Mouse (Mus musculus) kidney, embryonic 16.5 days (tissue): ENCODE data around the gene Nmt1. TPM values are rescaled to one million over a fixed set of nuclear protein-coding genes. Genes with fewer than 3 reads are reported as not detected.
A peak's percentile ranks its signal among the peaks of the same experiment; 100 is the strongest.

Experiments
- ATAC-seq: fragments of 200-750 bp; cut with Nextera tagmentation; 2 replicates; pipeline ENCODE4 v1.8.0; 2017; ENCODE audit warnings: moderate TSS enrichment; ENCODE audit not compliant: low FRiP score, low TSS enrichment
- H3K27ac ChIP-seq: fragments of 300-500 bp; sonication (generic); 2 replicates; pipeline ENCODE4 v1.5.1; 2014; ENCODE audit warnings: low read length
- H3K27me3 ChIP-seq: fragments of 300-500 bp; sonication (generic); 2 replicates; pipeline ENCODE4 v1.6.1; 2014; ENCODE audit warnings: low read length, control low read depth, mixed read lengths; ENCODE audit not compliant: insufficient read depth
- H3K36me3 ChIP-seq: fragments of 300-500 bp; sonication (generic); 2 replicates; pipeline ENCODE4 v1.6.1; 2014; ENCODE audit warnings: low read length, control low read depth, mixed read lengths; ENCODE audit not compliant: insufficient read depth
- H3K4me1 ChIP-seq: fragments of 300-500 bp; sonication (generic); 2 replicates; pipeline ENCODE4 v1.6.1; 2014; ENCODE audit warnings: low read length, control low read depth, mixed read lengths; ENCODE audit not compliant: insufficient read depth
- H3K4me2 ChIP-seq: fragments of 300-500 bp; sonication (generic); replicated peaks from 2 replicates; pipeline ENCODE4 v1.6.1; 2014; ENCODE audit warnings: low read depth, low read length
- H3K4me3 ChIP-seq: fragments of 300-500 bp; sonication (generic); 2 replicates; pipeline ENCODE4 v1.5.1; 2014; ENCODE audit warnings: mild to moderate bottlenecking, low read length
- H3K9ac ChIP-seq: fragments of 300-500 bp; sonication (generic); replicated peaks from 2 replicates; pipeline ENCODE4 v1.6.1; 2014; ENCODE audit warnings: low read length
- H3K9me3 ChIP-seq: fragments of 300-500 bp; sonication (generic); 2 replicates; pipeline ENCODE4 v1.6.1; 2016; ENCODE audit warnings: low read length, control low read depth
- WGBS: fragments of 180-500 bp; shearing (Covaris S2); extraction: QIAGEN DNeasy Blood & Tissue Kit; methylation state at CpG from one replicate; pipeline ENCODE4 v1.1.7; 2014; 5-methylcytosine and 5-hydroxymethylcytosine counted together
- polyA plus RNA-seq: library from polyadenylated mRNA; unstranded; fragments of >200 nt; fragmentation: Nextera tagmentation; extraction: Ambion mirVana; gene quantifications from 2 replicates; pipeline ENCODE4 v1.2.1, GENCODE M21; 2015

Gene Nmt1
- polyA plus RNA-seq, result 50.7 and 51.9 TPM in 2 replicates

DNA sequence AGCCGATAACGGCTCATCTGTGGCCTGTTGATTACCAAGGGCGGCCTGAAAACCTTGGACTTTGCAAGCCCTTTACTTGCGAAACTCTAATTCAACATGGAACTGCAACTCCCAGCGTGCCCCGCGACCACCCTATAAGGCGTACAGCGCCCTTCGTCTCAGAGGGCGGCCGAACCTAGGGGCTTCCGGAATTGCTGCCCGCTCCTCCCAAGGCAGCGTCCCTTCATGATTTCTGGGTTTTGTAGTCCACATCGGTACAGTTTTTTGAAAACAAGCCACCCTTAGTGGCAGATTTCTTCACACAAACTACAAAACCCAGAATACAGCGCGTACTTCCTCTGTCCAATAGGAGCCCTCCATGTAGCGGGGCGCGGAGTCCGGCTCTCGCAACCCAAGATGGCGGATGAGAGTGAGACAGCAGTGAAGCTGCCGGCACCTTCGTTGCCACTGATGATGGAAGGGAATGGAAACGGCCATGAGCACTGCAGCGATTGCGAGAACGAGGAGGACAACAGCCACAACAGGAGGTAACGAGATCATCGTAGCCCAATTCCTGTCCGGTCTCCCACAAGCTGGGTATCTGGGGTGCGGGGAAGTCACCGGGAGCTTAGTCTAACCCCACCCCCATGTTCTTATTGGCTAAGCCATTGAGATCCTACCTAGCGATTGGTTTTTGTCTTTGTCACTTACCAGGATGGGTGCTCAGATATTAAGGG lies at the start of gene Nmt1, which contains the start of gene Dcakd:
Gene Nmt1 (plus strand): TSS at position 15 of the 716 bp plus-strand sequence.
Gene Dcakd (minus strand): TSS at position 158 of the 716 bp plus-strand sequence.
- peaks cover 4% of the 10 kb centered on the region; the same call in 1 of the 2 replicates for H3K36me3 ChIP-seq
- peak within 1 kb of the TSS; percentile 88 for H3K9ac ChIP-seq
- peak within 1 kb of the TSS; percentile 65 for H3K4me2 ChIP-seq
- under 1% methylated on average over 36 of the region's 36 CpGs for WGBS
- peak; percentile 99 for ATAC-seq
- peak within 1 kb of the TSS; percentile 81 for H3K4me3 ChIP-seq
- H3K27me3 ChIP-seq, result no peaks in the 10 kb centered on the region
- H3K4me1 ChIP-seq, result peaks cover 17% of the 10 kb centered on the region
- H3K27ac ChIP-seq, result peak within 1 kb of the TSS; percentile 88
- no peaks in the 10 kb centered on the region for H3K9me3 ChIP-seq

DNA sequence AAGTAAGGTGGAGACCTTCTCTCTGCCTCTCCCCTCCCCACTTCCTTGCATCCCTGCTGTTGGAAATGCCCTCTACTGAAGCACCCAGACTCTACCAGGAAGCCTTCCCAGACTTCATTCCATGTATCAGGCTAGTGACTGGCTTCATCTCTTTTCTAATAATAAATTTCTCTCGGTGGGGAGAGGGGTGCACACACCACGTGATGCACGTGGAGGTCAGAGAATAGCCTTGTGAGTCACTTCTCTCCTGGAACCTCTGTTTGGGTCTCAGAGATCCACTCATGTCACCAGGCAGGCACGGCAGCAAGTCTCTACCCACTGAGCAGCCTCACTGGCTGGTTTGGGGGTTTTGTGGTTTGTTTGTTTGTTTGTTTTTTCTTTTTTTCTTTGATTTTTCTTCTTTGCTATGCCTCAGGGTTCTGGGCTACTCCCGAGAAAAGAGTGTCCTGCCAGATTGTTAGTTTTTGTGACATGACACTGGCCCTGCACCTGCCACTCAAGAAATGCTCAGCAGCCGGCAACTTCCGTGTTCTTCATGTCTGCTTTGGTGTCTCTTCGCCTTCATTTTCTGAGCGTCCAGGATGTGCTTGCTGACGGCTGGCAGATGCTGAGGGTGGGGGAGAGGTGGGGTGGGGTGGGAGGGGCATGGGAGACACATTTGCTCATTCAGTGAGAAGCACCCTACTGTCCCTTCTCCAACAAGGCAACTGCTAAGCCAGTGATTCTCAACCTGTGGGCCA lies 46.7 kb upstream of the Nmt1 start:
- H3K4me1 ChIP-seq, result no peaks in the 10 kb centered on the region
- H3K9me3 ChIP-seq, result no peaks in the 10 kb centered on the region
- no peaks in the 10 kb centered on the region for H3K27me3 ChIP-seq
- no peaks in the 10 kb centered on the region for H3K36me3 ChIP-seq
- H3K9ac ChIP-seq, result no peak overlapping the region
- no peak overlapping the region for H3K4me3 ChIP-seq
- H3K27ac ChIP-seq, result no peak overlapping the region
- no peak for ATAC-seq
- WGBS, result 52% methylated on average over 10 of the region's 10 CpGs
- H3K4me2 ChIP-seq, result no peak overlapping the region

DNA sequence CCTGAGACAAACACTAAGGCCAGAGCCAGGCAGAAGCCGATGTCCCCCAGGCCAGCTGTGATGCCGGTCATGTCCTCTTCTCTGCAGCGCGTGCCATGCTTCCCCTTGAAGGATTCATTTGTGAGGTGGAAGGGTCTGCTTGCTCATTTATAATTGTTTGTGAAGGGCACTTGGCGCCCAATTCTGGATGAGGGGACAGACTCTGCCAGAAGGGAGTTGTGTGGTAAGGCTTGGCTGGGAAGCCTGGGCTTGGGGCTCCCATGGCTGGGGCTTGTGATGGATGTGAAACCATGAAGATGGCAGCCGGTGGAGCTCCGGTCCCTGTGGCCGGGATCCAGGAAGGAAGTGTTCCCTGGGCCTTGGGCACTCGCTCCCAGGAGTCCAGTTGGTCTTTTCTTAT lies 43.9 kb upstream of the Nmt1 start:
- H3K36me3 ChIP-seq, result no peaks in the 10 kb centered on the region
- no peak overlapping the region for H3K27ac ChIP-seq
- H3K4me2 ChIP-seq, result no peak overlapping the region
- no peaks in the 10 kb centered on the region for H3K4me1 ChIP-seq
- H3K27me3 ChIP-seq, result peaks cover 6% of the 10 kb centered on the region
- no peaks in the 10 kb centered on the region for H3K9me3 ChIP-seq
- H3K4me3 ChIP-seq, result no peak overlapping the region
- ATAC-seq, result no peak
- WGBS, result 91% methylated on average over 9 of the region's 9 CpGs
- H3K9ac ChIP-seq, result no peak overlapping the region

DNA sequence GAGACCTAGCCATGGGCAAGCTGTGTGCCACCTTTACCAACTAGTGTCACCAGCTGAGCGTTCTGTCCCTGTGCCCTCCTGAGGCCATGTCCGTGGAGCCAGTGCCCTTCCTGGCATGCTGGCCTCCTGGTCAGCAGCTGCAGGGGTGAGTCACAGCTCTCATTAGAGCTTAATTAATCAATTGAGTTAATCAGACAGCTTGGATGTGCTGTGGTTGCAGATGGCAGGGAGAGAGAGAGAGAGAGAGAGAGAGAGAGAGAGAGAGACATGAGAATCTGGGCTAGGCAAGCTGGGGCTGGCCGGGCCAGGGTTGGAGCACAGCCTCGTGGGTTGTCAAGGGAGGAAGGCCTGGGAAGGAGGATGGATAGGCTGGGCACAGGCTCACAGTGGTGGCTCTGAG lies 43.4 kb upstream of the Nmt1 start:
- Histone ChIP-seq H3K36me3 (no peaks in the 10 kb centered on the region), H3K4me1 (peaks cover 4% of the 10 kb centered on the region), H3K9me3 (no peaks in the 10 kb centered on the region), H3K4me2 (no peak overlapping the region), H3K27me3 (peaks cover 11% of the 10 kb centered on the region), H3K27ac (no peak overlapping the region), H3K4me3 (no peak overlapping the region), H3K9ac (no peak overlapping the region)
- ATAC-seq, result no peak
- 55% methylated on average over 4 of the region's 4 CpGs for WGBS

DNA sequence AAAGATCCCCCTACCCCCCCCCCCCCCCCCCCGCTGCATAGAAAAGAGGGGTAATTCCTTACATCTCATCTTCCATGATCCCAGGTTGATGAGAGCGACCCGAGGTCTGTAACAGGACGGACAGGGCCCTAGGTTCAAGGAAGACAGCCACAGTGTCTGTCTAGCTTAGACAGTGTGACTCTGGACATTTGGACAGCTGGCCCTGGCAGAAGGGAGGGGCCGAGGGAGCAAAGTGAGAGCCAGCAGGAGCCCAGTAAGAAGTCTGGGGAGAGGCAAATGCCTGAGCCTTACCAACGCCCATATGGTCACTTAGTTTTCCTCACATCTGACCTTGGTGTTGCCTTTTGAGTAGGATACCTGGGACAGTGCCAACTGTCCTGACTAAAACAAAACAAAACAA lies 42.8 kb upstream of the Nmt1 start:
- Histone ChIP-seq H3K36me3 (no peaks in the 10 kb centered on the region), H3K27me3 (peaks cover 11% of the 10 kb centered on the region), H3K9ac (no peak overlapping the region), H3K27ac (no peak overlapping the region), H3K4me1 (peaks cover 9% of the 10 kb centered on the region), H3K4me3 (no peak overlapping the region), H3K4me2 (no peak overlapping the region), H3K9me3 (no peaks in the 10 kb centered on the region)
- 35% methylated on average over 5 of the region's 6 CpGs for WGBS
- ATAC-seq, result no peak

DNA sequence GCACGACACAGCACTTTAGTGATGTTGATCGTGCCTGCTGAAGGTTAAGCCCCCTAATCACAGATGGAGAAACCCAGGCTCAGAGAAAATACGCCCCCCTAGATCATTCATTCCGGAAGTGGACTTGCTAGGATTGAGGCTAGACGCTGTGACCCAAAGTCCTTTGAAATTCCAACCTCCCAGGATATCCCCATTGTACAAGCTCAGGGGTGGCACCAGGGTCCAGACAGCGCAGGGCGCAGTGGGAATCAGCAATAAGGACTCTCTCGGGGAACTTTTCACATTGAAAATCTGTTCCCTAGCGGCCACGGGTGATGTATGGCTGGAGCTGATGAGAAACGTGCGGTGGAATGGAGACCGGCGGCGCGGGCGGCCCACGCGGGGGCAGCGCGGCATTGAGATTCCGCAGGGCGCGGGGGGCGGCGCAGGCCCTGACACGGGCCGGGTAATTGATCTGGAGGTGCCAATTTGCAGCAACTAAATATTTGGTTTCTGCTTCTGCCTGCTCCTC lies 38.3 kb upstream of the Nmt1 start:
- ATAC-seq, result no peak
- Histone ChIP-seq H3K4me3 (peak overlapping the region; percentile 49), H3K36me3 (peaks cover 8% of the 10 kb centered on the region), H3K27ac (no peak overlapping the region), H3K4me1 (peaks cover 23% of the 10 kb centered on the region), H3K27me3 (peaks cover 31% of the 10 kb centered on the region), H3K9me3 (no peaks in the 10 kb centered on the region), H3K4me2 (peak overlapping the region; percentile 79), H3K9ac (peak overlapping the region; percentile 52)
- 5% methylated on average over 28 of the region's 28 CpGs for WGBS

DNA sequence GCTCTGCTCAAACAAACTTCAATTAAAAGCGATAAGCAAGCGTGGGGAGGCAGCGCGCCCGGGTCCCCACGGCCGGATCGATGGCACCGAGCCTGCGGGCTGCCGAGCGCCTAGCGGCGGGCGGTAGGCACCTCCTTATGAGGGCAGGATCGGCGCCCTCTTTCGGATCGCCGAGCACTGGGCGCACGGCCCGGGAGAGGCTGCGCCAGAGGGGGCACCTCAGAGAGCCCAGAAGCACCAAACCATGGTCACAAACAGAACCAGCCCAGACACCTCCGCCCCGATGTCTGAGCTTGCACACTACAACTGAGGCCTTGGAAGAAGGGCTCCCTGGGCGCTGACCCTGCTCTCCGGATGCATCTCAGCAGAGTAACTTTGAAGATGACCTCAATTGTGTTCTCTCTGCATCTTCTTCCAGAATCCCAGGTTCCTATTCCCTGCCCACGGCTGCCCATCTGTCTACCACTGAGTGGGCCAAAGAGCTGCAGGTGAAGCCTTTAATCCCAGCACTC lies 37.8 kb upstream of the Nmt1 start:
- ATAC-seq, result no peak
- Histone ChIP-seq H3K4me1 (peaks cover 26% of the 10 kb centered on the region), H3K4me3 (peak overlapping the region; percentile 49), H3K9ac (peak overlapping the region; percentile 52), H3K36me3 (peaks cover 13% of the 10 kb centered on the region), H3K9me3 (no peaks in the 10 kb centered on the region), H3K4me2 (peak overlapping the region; percentile 79), H3K27me3 (peaks cover 31% of the 10 kb centered on the region), H3K27ac (no peak overlapping the region)
- WGBS, result under 1% methylated on average over 29 of the region's 29 CpGs

DNA sequence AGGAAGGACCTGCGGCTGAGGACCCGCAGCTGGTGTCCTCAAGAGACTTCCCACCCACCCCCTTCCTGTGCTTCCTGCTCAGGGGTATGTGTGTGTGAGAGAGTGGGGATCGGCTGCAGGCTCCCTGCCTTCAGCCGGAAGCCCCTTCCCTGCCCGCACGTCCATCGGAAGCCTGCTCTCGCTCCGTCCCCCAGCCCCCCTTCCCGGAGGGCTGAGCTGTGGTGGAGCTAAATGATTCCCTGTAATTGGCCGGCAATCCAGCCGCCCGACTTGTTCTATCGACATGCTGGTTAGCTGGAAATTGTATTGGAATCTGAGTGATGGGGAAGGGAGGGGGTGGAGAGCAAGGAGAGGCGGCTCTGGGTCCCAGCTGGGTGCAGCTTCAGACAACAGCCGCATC lies 36.3 kb upstream of the Nmt1 start:
- peak; percentile 36; the same call in 1 of the 2 replicates for ATAC-seq
- Histone ChIP-seq H3K9me3 (no peaks in the 10 kb centered on the region), H3K4me3 (peak overlapping the region; percentile 33), H3K9ac (peak overlapping the region; percentile 55), H3K36me3 (peaks cover 27% of the 10 kb centered on the region), H3K27ac (no peak overlapping the region), H3K4me2 (peak overlapping the region; percentile 52), H3K4me1 (peaks cover 30% of the 10 kb centered on the region), H3K27me3 (peaks cover 31% of the 10 kb centered on the region)
- 2% methylated on average over 16 of the region's 16 CpGs for WGBS

DNA sequence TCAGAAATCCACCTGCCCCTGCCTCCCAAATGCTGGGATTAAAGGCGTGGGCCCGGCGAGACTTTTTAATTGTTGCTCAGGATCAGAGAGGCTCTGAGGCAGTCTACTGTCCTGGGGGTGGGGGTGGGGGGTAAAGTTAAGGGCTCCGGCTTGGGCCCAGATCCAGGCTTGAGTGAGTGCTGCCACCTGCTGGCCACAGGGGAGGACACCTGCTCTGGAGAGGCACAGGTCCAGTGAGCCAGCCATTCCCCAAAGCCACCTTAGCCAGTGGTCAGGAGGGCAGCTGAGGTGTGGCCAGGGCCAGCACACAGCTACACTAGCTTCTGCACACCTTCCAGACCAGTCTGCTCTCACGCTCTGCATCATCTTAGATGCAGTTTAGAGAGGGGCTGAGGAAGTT lies 35.0 kb upstream of the Nmt1 start:
- peaks cover 37% of the 10 kb centered on the region for H3K36me3 ChIP-seq
- H3K4me1 ChIP-seq, result peaks cover 30% of the 10 kb centered on the region
- no peak overlapping the region for H3K27ac ChIP-seq
- no peaks in the 10 kb centered on the region for H3K9me3 ChIP-seq
- H3K27me3 ChIP-seq, result peaks cover 31% of the 10 kb centered on the region
- H3K4me2 ChIP-seq, result no peak overlapping the region
- no peak overlapping the region for H3K9ac ChIP-seq
- 10% methylated on average over 5 of the region's 5 CpGs for WGBS
- H3K4me3 ChIP-seq, result no peak overlapping the region
- peak; percentile 49; the same call in 1 of the 2 replicates for ATAC-seq
